Mouse (Mus musculus) megakaryocyte, adult 5-6 weeks (primary cell): ENCODE data around the gene Nos2. TPM values are rescaled to one million over a fixed set of nuclear protein-coding genes. Genes with fewer than 3 reads are reported as not detected.

Experiments used
- ATAC-seq: 2 replicates; pipeline ENCODE4 v1.8.0; 2016; ENCODE audit warnings: mild to moderate bottlenecking, inconsistent platforms; ENCODE audit not compliant: poor library complexity, severe bottlenecking
- total RNA-seq, 2 experiments: library from RNA; stranded (forward) in 1 of 2; stranded (reverse) in 1 of 2; fragments of 153-499, 151-499 nt in 1 of 2; fragments of 221-1000, 200-1000 nt in 1 of 2; gene quantifications; 2 replicates each; pipeline versions ENCODE4 v1.2.3 to v1.2.4; 2015 to 2017

Gene Nos2
- total RNA-seq, 2 experiments from 2014 or later = not detected

DNA sequence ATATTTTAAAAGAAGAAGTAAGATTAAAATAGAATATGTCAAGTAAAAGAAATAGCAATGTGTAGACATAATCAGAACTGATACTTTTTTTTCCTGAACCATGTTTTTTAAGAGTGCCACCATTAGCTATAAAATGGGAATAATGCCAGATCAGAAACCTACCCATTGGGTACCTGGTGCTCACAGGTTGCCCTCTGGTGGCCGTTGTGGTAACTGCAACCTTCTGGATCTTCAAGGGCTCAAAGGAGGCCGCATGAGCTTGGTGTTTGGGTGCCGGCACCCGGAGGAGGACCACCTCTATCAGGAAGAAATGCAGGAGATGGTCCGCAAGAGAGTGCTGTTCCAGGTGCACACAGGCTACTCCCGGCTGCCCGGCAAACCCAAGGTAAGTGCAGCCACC lies 35.7 kb downstream of the Nos2 start:
- peak; percentile 52; the same call in 1 of the 2 replicates for ATAC-seq

- no peak for ATAC-seq
Measured at GRCm38 (mm10) chr11:78959367-78959766, 38.8 kb downstream of the Nos2 start.

GRCm38 (mm10) chr11:78959841-78960520 lies 39.4 kb downstream of the Nos2 start:
- no peak for ATAC-seq

DNA sequence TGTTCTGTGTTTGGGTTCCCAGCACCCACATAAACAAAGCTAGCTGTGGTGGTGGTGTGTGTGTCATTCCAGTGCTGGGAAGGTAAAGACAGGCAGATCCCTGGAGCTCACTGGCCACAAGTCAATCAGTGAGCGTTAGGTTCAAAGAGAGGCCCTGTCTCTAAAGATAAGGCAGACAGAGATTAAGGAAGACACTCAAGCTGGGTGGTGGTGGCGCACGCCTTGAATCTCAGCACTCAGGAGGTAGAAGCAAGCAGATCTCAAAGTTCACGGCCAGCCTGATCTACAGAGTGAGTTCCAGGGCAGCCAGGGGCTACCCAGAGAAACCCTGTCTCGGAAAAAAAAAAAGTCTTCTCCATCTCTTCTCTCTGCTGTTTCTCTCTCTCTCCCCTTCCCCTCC lies 40.6 kb downstream of the Nos2 start:
- no peak for ATAC-seq

DNA sequence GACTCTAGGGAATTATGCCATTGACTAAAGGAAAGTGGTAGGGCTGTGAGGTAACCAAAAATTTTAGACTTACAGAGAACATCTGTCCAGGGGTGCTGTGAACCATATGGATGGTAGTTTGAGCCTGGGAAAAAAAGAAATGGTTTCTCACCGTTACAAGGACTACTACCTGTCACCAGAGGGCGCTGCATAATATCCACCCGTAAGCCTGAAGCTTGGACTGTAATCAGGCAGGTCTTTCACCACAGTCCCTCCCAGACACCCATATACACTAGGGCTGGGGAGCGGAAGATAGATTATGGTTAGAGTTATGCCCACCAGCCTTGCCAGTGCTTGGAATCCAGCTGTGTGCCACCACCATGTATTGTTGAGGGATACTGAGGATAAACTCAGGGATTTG lies 46.8 kb downstream of the Nos2 start:
- ATAC-seq = peak; percentile 60

DNA sequence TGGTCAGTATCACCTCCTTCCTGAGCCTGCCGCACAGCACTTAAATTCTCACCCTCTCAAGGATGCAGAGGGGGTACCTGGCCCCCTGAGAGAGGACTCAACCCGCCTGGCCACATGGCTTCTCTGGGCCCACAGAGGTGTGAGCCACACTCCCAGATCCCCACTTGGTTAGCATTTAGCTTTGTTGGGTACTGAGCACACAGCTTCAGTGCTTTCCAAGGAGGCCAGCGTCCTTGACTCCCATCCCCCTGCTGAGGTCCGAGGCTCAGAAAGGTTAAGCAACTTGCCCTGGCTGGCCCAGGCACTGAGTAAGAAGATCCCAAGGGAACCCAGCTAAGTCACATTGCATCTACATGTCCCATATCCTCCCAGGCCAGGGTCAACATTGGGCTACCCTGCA lies 47.5 kb downstream of the Nos2 start:
- ATAC-seq = no peak

DNA sequence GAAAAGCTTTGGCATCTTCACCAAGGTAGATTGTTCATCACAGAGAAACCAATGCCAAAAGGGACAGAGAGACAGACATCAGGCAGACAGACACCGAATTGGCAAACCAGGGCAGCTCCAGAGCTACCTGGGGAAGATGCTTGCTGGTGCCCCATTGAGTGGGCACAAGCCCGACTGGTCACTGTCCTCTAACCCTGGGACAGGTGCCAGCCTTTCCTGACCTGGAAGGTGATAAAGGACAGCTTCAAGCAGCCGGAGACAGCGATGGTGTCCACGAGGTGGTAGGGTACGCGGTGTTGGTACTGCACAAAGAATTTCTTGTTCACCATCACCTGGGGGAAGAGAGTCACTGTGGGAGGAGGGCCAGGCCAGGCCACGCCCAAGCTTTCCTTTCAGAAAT lies 50.5 kb downstream of the Nos2 start:
- ATAC-seq = no peak

DNA sequence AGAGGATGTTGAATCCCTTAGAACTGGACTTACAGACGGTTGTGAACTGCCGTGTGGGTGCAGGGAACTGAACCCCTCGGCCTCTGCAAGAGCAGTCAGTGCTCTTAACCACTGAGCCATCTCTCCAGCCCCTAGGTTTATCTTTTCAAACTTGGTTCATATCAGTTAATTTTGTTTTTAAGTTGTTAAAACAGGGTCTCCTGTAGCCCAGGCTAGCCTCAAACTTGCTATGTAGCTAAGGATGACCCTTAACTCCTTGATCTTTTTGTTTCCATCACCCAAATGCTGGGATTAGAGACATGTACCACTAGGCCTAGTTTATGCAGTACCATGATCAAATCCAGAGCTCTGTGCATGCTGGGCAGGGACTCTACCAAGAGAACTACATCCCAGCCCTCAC lies 51.2 kb downstream of the Nos2 start:
- ATAC-seq = no peak

- ATAC-seq = no peak
Measured at GRCm38 (mm10) chr11:78972328-78972727, 51.7 kb downstream of the Nos2 start.

- ATAC-seq = no peak
Measured at GRCm38 (mm10) chr11:78972811-78973351, 52.3 kb downstream of the Nos2 start.

- ATAC-seq = no peak; the same call in 1 of the 2 replicates
Measured at GRCm38 (mm10) chr11:78973381-78974150, 53.0 kb downstream of the Nos2 start.

- ATAC-seq = no peak
Measured at GRCm38 (mm10) chr11:78976731-78977510, 56.3 kb downstream of the Nos2 start.

GRCm38 (mm10) chr11:78978176-78979019 lies 57.8 kb downstream of the Nos2 start:
- no peak for ATAC-seq

- ATAC-seq = no peak
Measured at GRCm38 (mm10) chr11:78980083-78980634, 59.6 kb downstream of the Nos2 start.

DNA sequence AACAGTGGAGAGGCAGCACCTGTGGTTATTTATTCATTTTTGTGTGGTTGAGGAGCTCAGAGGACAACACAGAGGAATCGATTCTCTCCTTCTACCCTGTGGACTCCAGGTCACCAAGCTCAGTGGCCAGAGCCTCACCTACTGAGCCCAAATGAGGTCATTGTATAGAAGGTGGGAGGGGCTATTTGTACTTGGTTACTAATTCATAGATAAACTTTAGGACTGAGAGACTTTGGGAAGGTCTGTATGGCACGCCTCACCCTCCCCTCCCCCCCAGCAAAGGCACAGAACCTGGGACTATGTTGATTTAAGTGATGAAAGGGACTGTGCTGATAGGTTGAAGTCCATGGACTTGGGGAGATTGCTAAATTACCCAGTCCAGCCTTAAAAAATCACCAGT lies 61.5 kb downstream of the Nos2 start:
- no peak for ATAC-seq

- peak; percentile 56 for ATAC-seq
Measured at GRCm38 (mm10) chr11:78982513-78983291, 62.1 kb downstream of the Nos2 start.

GRCm38 (mm10) chr11:78983539-78983938 lies 63.0 kb downstream of the Nos2 start:
- no peak for ATAC-seq

GRCm38 (mm10) chr11:78984483-78985177 lies 64.0 kb downstream of the Nos2 start, which contains the start of gene Lgals9:
Gene Lgals9, minus strand, starts transcription at chr11:78984946.
- peak; percentile 88 for ATAC-seq

GRCm38 (mm10) chr11:78985505-78985904 lies 64.9 kb downstream of the Nos2 start:
- ATAC-seq = no peak
